Mouse (Mus musculus): ENCODE data around the gene Dnah12. TPM values are rescaled to one million over a fixed set of nuclear protein-coding genes. Genes with fewer than 3 reads are reported as not detected.

Gene Dnah12
- total and polyA plus RNA-seq, 3 experiments = 0.03 to 0.18 (median 0.05) TPM

DNA sequence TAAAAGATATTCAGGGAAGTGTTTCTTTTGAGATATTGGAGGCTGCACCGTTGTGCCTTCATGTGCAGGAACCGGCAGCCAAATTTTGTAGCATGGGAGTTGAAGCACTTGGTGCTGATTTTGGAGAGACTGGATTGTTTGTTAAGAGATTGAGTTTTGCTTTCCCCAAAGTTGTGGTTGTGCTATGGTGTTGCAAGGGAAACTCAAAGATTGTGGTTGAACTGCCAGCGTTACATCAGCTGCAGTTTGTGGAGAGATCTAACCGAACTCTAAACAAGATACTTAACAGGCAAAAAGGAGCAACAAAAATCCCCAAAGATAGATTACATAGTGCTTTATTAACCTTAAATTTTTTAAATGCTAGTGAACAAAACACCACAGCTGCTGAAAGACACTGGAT is 242.5 kb downstream of the Dnah12 start:
- H3K79me2 ChIP-seq (replicated peaks; ENCODE audit: control insufficient read depth, insufficient read depth, low read length) = no peaks in the 10 kb centered on the region
- DNase-seq = no peak
- intact Hi-C loops (cut with DNase I) = no loop called here
- no peak overlapping the region for H3K27ac ChIP-seq
- TF ChIP-seq POLR2A (IDR thresholded peaks at IDR 0.05; ENCODE audit: insufficient read depth, low read depth, low read length) (no peak), EP300 (IDR thresholded peaks at IDR 0.05; ENCODE audit: insufficient read depth, low read depth, low read length) (no peak)
- no peaks in the 10 kb centered on the region; the same call in 1 of the 2 replicates for H3K36me3 ChIP-seq (ENCODE audit: control insufficient read depth, insufficient read depth, low read length)
- no peak overlapping the region for H3K4me3 ChIP-seq
- H3K27me3 ChIP-seq (ENCODE audit: control insufficient read depth, insufficient read depth, low read length) = no peaks in the 10 kb centered on the region
- H3K4me1 ChIP-seq (ENCODE audit: control insufficient read depth, insufficient read depth, low read length) = no peaks in the 10 kb centered on the region
- WGBS = 71% methylated on average over 4 of the region's 4 CpGs
- H3K9ac ChIP-seq (ENCODE audit: low read depth, low read length) = no peak overlapping the region

Small RNA genes lying within 50 kb of the gene (microRNA-seq; reads per million reads assigned to microRNA genes)
- gene Mir7672 = 0.77 to 2.8 reads per million in 2 experiments

Other genes with a start within 250 kb of the Dnah12 start
- gene Slmap, start 158.3 kb upstream of the Dnah12 start, total RNA-seq (2021) = 100 to 1,000 TPM; 249 to 283 TPM
- 32.7 and 59.1 TPM in 2 replicates for gene Slmap, start 158.3 kb upstream of the Dnah12 start, polyA plus RNA-seq (2012; rRNA removed)
- 10 to 100 TPM; 13.4 to 14.0 TPM for gene Dennd6a, start 119.4 kb upstream of the Dnah12 start, total RNA-seq (2021)
- 6.9 and 11.3 TPM in 2 replicates for gene Dennd6a, start 119.4 kb upstream of the Dnah12 start, polyA plus RNA-seq (2012; rRNA removed)
- 10 to 100 TPM; 73.1 to 73.2 TPM for gene Arf4, start 55.2 kb upstream of the Dnah12 start, total RNA-seq (2021)
- gene Arf4, start 55.2 kb upstream of the Dnah12 start, polyA plus RNA-seq (2012; rRNA removed) = 55.7 and 62.2 TPM in 2 replicates
- 1 to 10 TPM; 5.2 to 5.6 TPM for gene Pde12, start 23.4 kb upstream of the Dnah12 start, total RNA-seq (2021)
- gene Pde12, start 23.4 kb upstream of the Dnah12 start, polyA plus RNA-seq (2012; rRNA removed) = 2.1 and 3.4 TPM in 2 replicates
- 10 to 100 TPM; 84.6 to 95.5 TPM for gene Asb14, start 201.3 kb downstream of the Dnah12 start, total RNA-seq (2021)
- gene Asb14, start 201.3 kb downstream of the Dnah12 start, polyA plus RNA-seq (2012; rRNA removed) = 87.8 and 148 TPM in 2 replicates